25 mouse cellular contexts compared by ENCODE assay signal in the genomic region with DNA sequence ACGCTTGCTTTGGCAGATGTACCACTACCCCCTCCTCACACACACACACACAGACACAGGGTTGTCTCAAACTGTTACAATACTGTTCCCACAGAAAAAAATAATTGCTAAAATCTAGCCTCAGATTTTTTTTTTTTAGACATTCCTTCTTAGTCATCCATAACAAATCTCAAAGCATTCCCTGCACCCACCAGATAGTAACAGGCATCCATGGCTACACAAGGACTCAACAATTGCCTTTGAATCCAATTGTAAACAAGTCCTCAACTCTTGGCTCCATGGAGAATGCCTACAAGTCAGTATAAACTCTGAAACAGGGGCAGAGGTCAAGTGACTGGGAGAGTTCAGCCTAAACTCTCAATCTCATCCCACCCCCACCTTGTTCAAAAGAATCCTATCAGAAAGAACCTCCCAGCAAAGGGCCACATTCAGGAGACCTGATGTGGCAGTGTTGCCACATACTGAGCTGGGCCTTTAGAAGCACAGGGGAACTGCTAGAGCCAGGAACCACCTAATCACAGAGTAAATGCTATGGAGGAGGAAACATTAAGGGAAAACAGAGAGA. TPM values are rescaled to one million over a fixed set of nuclear protein-coding genes. Genes with fewer than 3 reads are reported as not detected.
DNase-seq lines count a peak whose midpoint lies in the region; ATAC-seq and TF ChIP-seq lines count a peak whose summit lies in the region.
"Had no signal": no experiment of that assay in that cellular context is flagged by ENCODE, and none has a peak within 500 bp of the region (broad histone marks: within the 10 kb centered on the region; RNA-seq: fewer than 3 reads in every experiment).

No protein-coding gene starts in this region.

- no peaks in the 10 kb centered on the region for H3K36me3 ChIP-seq in kidney, adult 2 months (ENCODE audit: control insufficient read depth, insufficient read depth, low read length)
- peaks cover 34% of the 10 kb centered on the region for H3K36me3 ChIP-seq in kidney, embryonic 15.5 days
- H3K36me3 ChIP-seq in liver, embryonic 16.5 days (ENCODE audit: control insufficient read depth, insufficient read depth): no peaks in the 10 kb centered on the region

- no peak for ATAC-seq in kidney, embryonic 15.5 days (replicated peaks; ENCODE audit: low FRiP score)
- peak; percentile 70 for ATAC-seq in liver, embryonic 16.5 days (ENCODE audit: low read depth)
- ATAC-seq: forebrain, embryonic 14.5 days; hindbrain, embryonic 16.5 days; intestine, embryonic 16.5 days had no signal

- no peaks in the 10 kb centered on the region for H3K9me3 ChIP-seq in kidney, embryonic 15.5 days (replicated peaks)
- H3K9me3 ChIP-seq in liver, embryonic 16.5 days (replicated peaks; ENCODE audit: control insufficient read depth, low read length): no peaks in the 10 kb centered on the region
- H3K9me3 ChIP-seq: embryonic facial prominence, embryonic 12.5 days had no signal

- no peaks in the 10 kb centered on the region for H3K27me3 ChIP-seq in kidney, adult 2 months (replicated peaks; ENCODE audit: control insufficient read depth, insufficient read depth, low read length)
- H3K27me3 ChIP-seq in kidney, embryonic 15.5 days: no peaks in the 10 kb centered on the region
- no peaks in the 10 kb centered on the region for H3K27me3 ChIP-seq in liver, embryonic 16.5 days (ENCODE audit: control insufficient read depth, insufficient read depth, low read depth, low read length)
- H3K27me3 ChIP-seq: CH12.LX; embryonic facial prominence, embryonic 12.5 days had no signal

- H3K9ac ChIP-seq in kidney, embryonic 15.5 days: no peak overlapping the region
- H3K9ac ChIP-seq in liver, embryonic 16.5 days (ENCODE audit: low read depth, low read length): no peak overlapping the region
- H3K9ac ChIP-seq: embryonic facial prominence, embryonic 12.5 days; lung, embryonic 14.5 days had no signal

- no peak overlapping the region for H3K4me2 ChIP-seq in kidney, embryonic 15.5 days
- no peak overlapping the region for H3K4me2 ChIP-seq in liver, embryonic 16.5 days (ENCODE audit: low read depth, low read length)
- H3K4me2 ChIP-seq: embryonic facial prominence, embryonic 12.5 days; lung, embryonic 14.5 days; midbrain, embryonic 11.5 days had no signal

- DNase-seq in kidney, adult 2 months: peak; percentile 24
- peak; percentile 32 for DNase-seq in NIH3T3 (ENCODE audit: low read depth)
- DNase-seq in embryo, embryonic 10.5 days (ENCODE audit: low spot score): peak; percentile 57
- no peak for DNase-seq in layer of hippocampus, postnatal 10 days (ENCODE audit: low spot score in 2 of 2)
- no peak for DNase-seq in spleen, adult 12 weeks (ENCODE audit: low spot score)
- no peak for DNase-seq in urinary bladder, postnatal 14 days (ENCODE audit: low spot score)
- DNase-seq: adrenal gland, postnatal 25 days; cerebellum, adult 18-20 months; cerebellum, postnatal 36 days; gastrocnemius, postnatal 14 days; heart, adult 18-20 months; heart, postnatal 4 days; kidney, postnatal 14 days; lung, embryonic 14.5 days; thymus, postnatal 25 days had no signal

- peaks cover 3% of the 10 kb centered on the region; the same call in 1 of the 2 replicates for H3K4me1 ChIP-seq in kidney, adult 2 months (ENCODE audit: control insufficient read depth, insufficient read depth, low read length)
- no peaks in the 10 kb centered on the region for H3K4me1 ChIP-seq in kidney, embryonic 15.5 days
- no peaks in the 10 kb centered on the region for H3K4me1 ChIP-seq in liver, embryonic 16.5 days (ENCODE audit: control insufficient read depth, low read depth, low read length)
- H3K4me1 ChIP-seq: embryonic facial prominence, embryonic 12.5 days had no signal

- 69% methylated on average over 1 of the region's 1 CpGs for WGBS in kidney, adult 2 months
- 66% methylated on average over 1 of the region's 1 CpGs for WGBS in kidney, embryonic 15.5 days
- 29% methylated on average over 1 of the region's 1 CpGs for WGBS in liver, embryonic 16.5 days (ENCODE audit: insufficient replicate concordance)

- no peak overlapping the region for H3K4me3 ChIP-seq in kidney, adult 2 months (ENCODE audit: insufficient read depth, low read depth, low read length)
- H3K4me3 ChIP-seq in kidney, embryonic 15.5 days (replicated peaks): no peak overlapping the region
- H3K4me3 ChIP-seq in liver, embryonic 16.5 days (ENCODE audit: low read depth, low read length): no peak overlapping the region
- H3K4me3 ChIP-seq: embryonic facial prominence, embryonic 12.5 days; layer of hippocampus, adult 2 months had no signal

- TF ChIP-seq POLR2A in kidney, adult 2 months (IDR thresholded peaks at IDR 0.05; ENCODE audit: low read depth, low read length): no peak

- H3K27ac ChIP-seq in kidney, adult 2 months (ENCODE audit: insufficient read depth, low read depth, low read length): peak overlapping the region; percentile 50; the same call in 1 of the 2 replicates
- no peak overlapping the region for H3K27ac ChIP-seq in kidney, embryonic 15.5 days
- H3K27ac ChIP-seq in liver, embryonic 16.5 days (ENCODE audit: low read length): no peak overlapping the region
- H3K27ac ChIP-seq: embryonic facial prominence, embryonic 12.5 days; layer of hippocampus, adult 2 months had no signal

- TF ChIP-seq CTCF in kidney, adult 2 months (conservative IDR thresholded peaks at IDR 0.05; ENCODE audit: insufficient read depth, insufficient read length, low read depth, low read length): no peak

RNA-seq across cellular contexts. Expression of gene Nr6a1, which starts 52.9 kb away (rescaled TPM):
- polyA plus RNA-seq in kidney, adult 2 months (2012; rRNA removed): 2.6 and 5.1 TPM in 2 replicates
- polyA plus RNA-seq in kidney, embryonic 15.5 days (2015; fragmentation: Nextera tagmentation; extraction: Ambion mirVana): 1.1 and 1.2 TPM in 2 replicates
- polyA plus RNA-seq in liver, embryonic 16.5 days (2015; fragmentation: Nextera tagmentation; extraction: Ambion mirVana): 0.79 and 0.94 TPM in 2 replicates
- total RNA-seq in layer of hippocampus, postnatal 10 days (2021): 1 to 10 TPM; 3.8 to 4.2 TPM

RNA-seq across cellular contexts. Expression of gene Olfml2a, which starts 57.2 kb away (rescaled TPM):
- polyA plus RNA-seq in kidney, adult 2 months (2012; rRNA removed): 0.98 and 1.2 TPM in 2 replicates
- polyA plus RNA-seq in kidney, embryonic 15.5 days (2015; fragmentation: Nextera tagmentation; extraction: Ambion mirVana): 4.1 and 4.9 TPM in 2 replicates
- 0.15 and 0.19 TPM in 2 replicates for polyA plus RNA-seq in liver, embryonic 16.5 days (2015; fragmentation: Nextera tagmentation; extraction: Ambion mirVana)
- 1 to 10 TPM; 3.2 to 4.7 TPM for total RNA-seq in layer of hippocampus, postnatal 10 days (2021)
- total RNA-seq: monocyte, adult 5-6 weeks had no signal

Comparison
In these comparisons a context has a peak if more than half of its experiments do, and no peak if none do; other contexts are left out.
1. DNase-seq: peak in kidney, adult 2 months (single experiment), NIH3T3 (single experiment) and embryo, embryonic 10.5 days (single experiment); none in layer of hippocampus, postnatal 10 days (0 of 2), spleen, adult 12 weeks (single experiment) and urinary bladder, postnatal 14 days (single experiment).